Mouse (Mus musculus) urinary bladder, postnatal 25 days (tissue): ENCODE results near the gene Olfr655.

Experiments
- DNase-seq: peaks from one replicate; pipeline ENCODE4 v3.0.0; 2022; ENCODE audit warnings: low spot score

The Olfr655 gene

DNA sequence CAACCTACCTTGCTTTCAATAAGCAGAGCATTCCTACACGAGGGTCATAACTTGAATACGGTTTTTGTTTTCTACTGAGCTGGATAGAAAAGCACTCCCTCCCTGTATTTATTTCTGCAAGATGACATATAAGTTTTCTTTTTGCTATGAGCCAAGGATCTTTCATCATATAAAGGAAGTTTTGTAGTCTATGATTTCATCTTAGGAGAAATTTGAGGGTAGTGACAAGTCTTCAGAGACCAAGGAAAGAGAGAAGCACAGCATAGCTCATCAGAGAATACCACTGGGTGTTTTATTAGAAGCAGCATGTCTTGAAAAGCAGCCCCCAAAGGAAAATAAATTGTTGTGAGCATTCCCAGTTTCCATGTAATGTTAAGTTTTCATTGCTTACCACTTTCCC is at the start of gene Olfr655:
Olfr655 (minus strand) TSS at position 101 of the 400 bp plus-strand sequence.
- no peak for DNase-seq

DNA sequence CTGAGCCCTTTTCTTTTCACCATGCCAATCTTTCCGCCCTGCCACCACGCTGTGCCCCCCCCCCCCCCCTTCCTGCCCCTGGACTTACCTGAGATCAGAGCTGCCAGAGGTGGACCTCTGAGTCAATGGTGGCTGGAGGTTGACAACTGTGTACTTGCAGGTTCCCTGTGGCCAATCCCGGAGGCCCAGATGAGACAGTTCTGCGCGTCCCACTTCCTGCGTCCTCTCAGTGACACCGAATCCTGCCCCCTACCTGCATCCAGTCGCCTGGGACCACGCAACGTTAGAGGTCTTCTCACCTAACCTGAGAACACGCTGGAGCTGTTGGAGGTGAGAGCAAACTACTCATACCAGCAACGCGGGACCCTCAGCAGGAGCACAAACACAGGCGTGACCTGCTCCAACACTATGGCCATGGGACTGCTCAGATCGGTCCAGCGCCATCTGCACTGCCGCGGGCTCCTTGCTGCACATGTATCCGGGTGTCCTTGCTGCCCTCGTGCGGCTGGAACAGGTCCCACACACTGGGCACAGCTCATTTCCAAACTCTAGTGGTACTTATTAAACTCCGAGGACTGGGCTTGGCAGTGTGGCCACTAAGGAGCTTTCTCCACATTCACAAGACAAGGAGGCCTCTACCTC is 45.4 kb upstream of the Olfr655 start, which contains the start of gene Olfr658:
Olfr658 (minus strand) TSS at position 465 of the 642 bp plus-strand sequence.
- no peak for DNase-seq

DNA sequence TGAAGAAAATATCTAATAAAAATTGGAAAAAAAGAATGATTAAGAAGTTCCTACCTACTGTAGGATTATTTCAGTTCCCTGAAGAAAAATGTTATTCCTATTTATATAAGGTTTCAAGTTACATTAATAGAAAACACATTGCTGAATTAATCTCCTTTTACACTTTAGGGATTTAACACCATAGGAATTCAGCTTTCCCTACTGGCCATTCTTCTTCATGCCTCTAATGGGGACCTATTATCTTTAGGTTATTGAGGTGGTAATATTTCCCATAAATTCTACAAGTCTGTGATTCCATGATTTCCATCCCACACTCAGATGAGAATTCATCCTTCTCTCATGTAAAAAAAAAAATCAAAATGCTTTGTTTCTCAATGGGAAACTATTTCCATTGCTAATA is 22.9 kb upstream of the Olfr655 start, which contains the start of gene Olfr657:
Olfr657 (plus strand) TSS at position 301 of the 400 bp plus-strand sequence.
- DNase-seq = no peak

DNA sequence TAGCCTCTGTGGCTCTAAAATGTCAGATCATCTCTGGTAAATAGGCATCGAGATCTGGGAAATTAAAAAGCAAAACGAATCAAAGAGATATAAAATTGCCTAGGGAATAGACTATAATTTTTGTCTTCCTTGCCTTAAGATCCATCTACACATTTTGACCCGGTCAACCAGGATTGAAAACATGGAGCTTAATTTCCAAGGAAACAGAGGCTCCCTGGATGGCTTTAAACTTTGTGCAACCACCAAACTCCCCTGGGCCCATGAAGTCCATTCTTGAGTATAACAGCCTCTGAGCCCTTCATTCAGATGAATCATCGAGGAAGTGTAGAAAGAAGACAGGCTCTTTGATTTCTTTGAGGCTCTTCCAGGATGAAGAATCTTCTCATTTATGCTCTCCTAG is 12.1 kb upstream of the Olfr655 start, which contains the start of gene Olfr656:
Olfr656 (plus strand) TSS at position 301 of the 400 bp plus-strand sequence.
- no peak for DNase-seq

GRCm38 (mm10) chr7:104604727-104605126 is 3.1 kb upstream of the Olfr655 start:
- DNase-seq = no peak

- DNase-seq = peak; percentile 7
These were observed 1.6 kb upstream of the Olfr655 start for GRCm38 (mm10) chr7:104603173-104603572.

GRCm38 (mm10) chr7:104588274-104588673 is 13.3 kb downstream of the Olfr655 start:
- no peak for DNase-seq

DNA sequence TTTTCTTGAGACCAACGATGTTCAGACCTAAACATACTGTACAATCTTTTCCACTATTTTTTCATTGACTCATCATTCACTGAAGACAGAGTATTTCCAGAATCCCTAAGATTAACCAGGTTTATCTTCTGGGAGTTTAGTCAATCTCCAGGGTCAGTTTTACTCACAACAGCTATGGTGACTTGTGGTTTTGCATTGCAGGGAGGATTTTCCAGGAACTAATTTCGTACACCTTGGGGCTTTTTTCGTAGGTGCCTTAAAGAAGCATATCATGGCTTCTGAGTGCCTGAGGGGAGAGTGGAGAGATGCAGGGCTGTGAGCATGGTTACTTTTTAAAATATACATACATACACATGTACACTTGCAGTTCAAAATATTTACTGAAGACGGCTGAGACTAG is 14.9 kb downstream of the Olfr655 start, which contains the start of gene Olfr654:
Olfr654 (plus strand) TSS at position 301 of the 400 bp plus-strand sequence.
- no peak for DNase-seq

GRCm38 (mm10) chr7:104581429-104581828 is 20.1 kb downstream of the Olfr655 start:
- no peak for DNase-seq

DNA sequence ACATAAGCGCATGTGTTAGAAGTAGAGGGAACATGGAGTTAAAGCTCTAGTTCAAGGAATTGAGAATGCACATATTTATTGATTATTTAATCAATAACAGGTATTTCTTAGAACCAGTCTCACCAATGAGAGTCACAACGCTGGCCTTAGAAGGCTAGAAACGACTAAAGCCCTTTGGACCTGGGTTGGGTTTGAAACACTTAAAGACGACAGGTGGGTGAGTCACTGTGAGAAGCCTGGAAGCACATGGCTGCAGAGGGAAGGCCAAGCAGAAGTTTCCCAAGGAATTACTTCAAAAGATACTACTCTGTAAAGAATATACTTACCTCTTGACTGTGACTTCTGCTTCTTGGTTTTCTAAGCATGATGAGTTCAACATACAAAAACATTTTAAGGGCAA is 20.7 kb downstream of the Olfr655 start:
- no peak for DNase-seq

GRCm38 (mm10) chr7:104577014-104577413 is 24.6 kb downstream of the Olfr655 start, which contains the start of gene Olfr653:
TSS of gene Olfr653 (plus strand) at chr7:104577314.
- DNase-seq = no peak

DNA sequence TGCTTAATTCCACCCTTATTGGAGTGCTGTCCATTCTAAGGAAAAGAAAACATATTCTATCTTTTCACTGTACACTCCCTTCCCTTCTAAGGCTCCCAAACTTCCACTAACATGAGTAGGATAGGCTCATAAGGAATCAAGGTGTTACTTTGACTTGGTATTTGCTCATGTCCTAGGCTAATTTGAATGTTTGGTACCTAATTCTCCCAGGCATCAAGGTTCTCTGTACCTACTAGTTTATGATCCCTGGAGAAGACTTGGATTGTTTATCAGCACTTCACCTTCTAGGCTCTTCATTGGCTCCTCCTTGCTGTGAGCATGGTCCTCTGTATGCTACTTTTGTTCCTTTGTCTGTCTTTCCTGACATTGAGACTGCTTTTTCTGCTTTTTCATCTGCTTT is 41.0 kb downstream of the Olfr655 start, which contains the start of gene Olfr652:
Olfr652 (plus strand) TSS at position 301 of the 400 bp plus-strand sequence.
- no peak for DNase-seq

DNA sequence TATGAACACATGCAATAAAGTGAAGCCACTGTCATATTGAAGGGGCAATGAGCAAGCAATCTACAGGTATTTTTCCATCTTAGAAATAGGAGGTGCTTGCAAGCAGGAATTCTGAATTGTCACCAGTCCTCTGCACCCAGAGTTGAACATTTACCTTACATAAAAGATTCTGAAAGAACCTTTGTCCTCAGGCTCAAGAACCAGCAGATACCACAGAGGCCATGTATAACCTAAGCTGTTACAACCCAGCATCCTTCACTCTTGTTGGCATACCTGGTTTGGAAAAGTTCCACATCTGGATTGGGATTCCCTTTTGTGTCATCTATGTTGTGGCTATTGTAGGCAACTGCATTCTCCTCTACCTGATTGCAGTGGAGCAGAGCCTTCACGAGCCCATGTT is 48.9 kb downstream of the Olfr655 start:
- DNase-seq = no peak

DNA sequence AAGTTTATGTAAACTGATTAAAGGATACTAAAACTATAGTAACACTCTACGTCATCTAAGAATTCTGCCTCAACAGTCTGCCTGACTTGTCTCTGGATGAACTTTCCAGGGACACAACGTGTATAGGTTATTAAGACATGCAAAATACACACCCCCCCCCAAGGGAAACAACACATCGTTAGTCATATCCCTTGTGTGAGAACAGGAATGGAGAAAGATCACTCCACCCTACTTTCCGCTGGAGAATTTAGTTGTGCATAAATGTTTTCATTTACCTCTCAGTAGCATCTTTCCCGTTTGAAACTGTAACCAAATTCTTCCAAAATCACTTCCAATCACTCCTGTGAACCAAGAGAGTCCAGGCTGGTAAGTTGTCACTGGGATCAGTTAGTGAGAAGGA is 51.7 kb downstream of the Olfr655 start, which contains the start of gene Olfr651:
Olfr651 (plus strand) TSS at position 301 of the 400 bp plus-strand sequence.
- no peak for DNase-seq
